Mouse (Mus musculus) spleen, adult 2 months (tissue): ENCODE results near the gene Gns. TPM values are rescaled to one million over a fixed set of nuclear protein-coding genes. Genes with fewer than 3 reads are reported as not detected.

Source experiments
- DNase-seq, 2 experiments: peaks; one replicate each; pipeline versions ENCODE4 v3.0.0 to v3.0.0-alpha.2; 2012 to 2021; ENCODE audit warnings: low spot score in 2 of 2, low read depth in 1 of 2
- H3K27ac ChIP-seq: fragments of 200-500 bp; 2 replicates; pipeline ENCODE4 v1.5.1; 2012; ENCODE audit warnings: low read length, inconsistent platforms; ENCODE audit not compliant: insufficient read depth
- H3K27me3 ChIP-seq: fragments of 200-500 bp; 2 replicates; pipeline ENCODE4 v1.6.1; 2012; ENCODE audit warnings: mild to moderate bottlenecking, moderate library complexity, low read length, inconsistent platforms; ENCODE audit not compliant: control insufficient read depth, insufficient read depth
- H3K36me3 ChIP-seq: fragments of 200-500 bp; 2 replicates; pipeline ENCODE4 v1.6.1; 2012; ENCODE audit warnings: mild to moderate bottlenecking, low read length, inconsistent platforms; ENCODE audit not compliant: control insufficient read depth, insufficient read depth
- H3K4me1 ChIP-seq: fragments of 200-500 bp; 2 replicates; pipeline ENCODE4 v1.6.1; 2011; ENCODE audit warnings: inconsistent platforms; ENCODE audit not compliant: control insufficient read depth, insufficient read depth, insufficient read length
- H3K4me3 ChIP-seq: fragments of 200-500 bp; 2 replicates; pipeline ENCODE4 v1.5.1; 2011; ENCODE audit warnings: mild to moderate bottlenecking, inconsistent platforms; ENCODE audit not compliant: insufficient read depth, insufficient read length; ENCODE audit errors: extremely low read depth
- CTCF ChIP-seq: fragments of 200-500 bp; IDR thresholded peaks from 2 replicates; pipeline ENCODE4 v1.5.1; 2011; ENCODE audit warnings: mild to moderate bottlenecking, inconsistent platforms; ENCODE audit not compliant: insufficient read depth, insufficient read length, insufficient replicate concordance; ENCODE audit errors: extremely low read depth
- POLR2A ChIP-seq: fragments of 200-500 bp; IDR thresholded peaks from 2 replicates; pipeline ENCODE4 v1.6.1; 2011; ENCODE audit warnings: low read depth, low read length, inconsistent platforms
- WGBS: fragments of 180-500 bp; shearing (Covaris S2); methylation state at CpG from one replicate; pipeline ENCODE4 v1.1.7; 2018; 5-methylcytosine and 5-hydroxymethylcytosine counted together
- polyA plus RNA-seq: library from polyadenylated mRNA; depleted of rRNA; stranded (reverse); fragments of >200 nt; gene quantifications from 2 replicates; pipeline ENCODE4 v1.2.3, GENCODE M21; 2012; rRNA removed

The Gns gene
- polyA plus RNA-seq, 1 experiment, result 66.8 TPM

- WGBS, result 90% methylated on average over 9 of the region's 9 CpGs
- H3K4me3 ChIP-seq, result no peak overlapping the region
- no peaks in the 10 kb centered on the region for H3K27me3 ChIP-seq
- DNase-seq, result no peak
- TF ChIP-seq CTCF, result no peak
- H3K36me3 ChIP-seq, result no peaks in the 10 kb centered on the region
- no peak overlapping the region for H3K27ac ChIP-seq
- no peaks in the 10 kb centered on the region; the same call in 1 of the 2 replicates for H3K4me1 ChIP-seq
Measured at GRCm38 (mm10) chr10:121443791-121444190, 78.9 kb downstream of the Gns start.

GRCm38 (mm10) chr10:121444198-121444597 is 79.3 kb downstream of the Gns start:
- Histone ChIP-seq H3K4me3 (no peak overlapping the region), H3K4me1 (no peaks in the 10 kb centered on the region; the same call in 1 of the 2 replicates), H3K36me3 (no peaks in the 10 kb centered on the region), H3K27me3 (no peaks in the 10 kb centered on the region), H3K27ac (no peak overlapping the region)
- DNase-seq, result no peak
- TF ChIP-seq POLR2A (no peak), CTCF (no peak)
- 90% methylated on average over 7 of the region's 7 CpGs for WGBS

- Histone ChIP-seq H3K4me1 (no peaks in the 10 kb centered on the region; the same call in 1 of the 2 replicates), H3K4me3 (no peak overlapping the region), H3K36me3 (no peaks in the 10 kb centered on the region), H3K27me3 (no peaks in the 10 kb centered on the region), H3K27ac (no peak overlapping the region)
- TF ChIP-seq CTCF (no peak), POLR2A (no peak)
- 84% methylated on average over 8 of the region's 8 CpGs for WGBS
- no peak for DNase-seq
Measured at GRCm38 (mm10) chr10:121445808-121446207, 80.9 kb downstream of the Gns start.

Other genes starting within 250 kb of the Gns start
- 0.78 and 1.3 TPM in 2 replicates for gene Tbc1d30, start 13.8 kb upstream of the Gns start, polyA plus RNA-seq
- 20.4 and 26.2 TPM in 2 replicates for gene Rassf3, start 111.3 kb downstream of the Gns start, polyA plus RNA-seq
- gene Tbk1, start 221.7 kb downstream of the Gns start, polyA plus RNA-seq, result 8.6 and 9.8 TPM in 2 replicates